Mouse (Mus musculus): ENCODE measurements at regions not wholly inside any gene's neighbourhood (a gene's known extent, or its start where the extent isn't known, plus 50 kb on each side); places are given as distances from the start of the nearest gene placed in this dataset.

DNA sequence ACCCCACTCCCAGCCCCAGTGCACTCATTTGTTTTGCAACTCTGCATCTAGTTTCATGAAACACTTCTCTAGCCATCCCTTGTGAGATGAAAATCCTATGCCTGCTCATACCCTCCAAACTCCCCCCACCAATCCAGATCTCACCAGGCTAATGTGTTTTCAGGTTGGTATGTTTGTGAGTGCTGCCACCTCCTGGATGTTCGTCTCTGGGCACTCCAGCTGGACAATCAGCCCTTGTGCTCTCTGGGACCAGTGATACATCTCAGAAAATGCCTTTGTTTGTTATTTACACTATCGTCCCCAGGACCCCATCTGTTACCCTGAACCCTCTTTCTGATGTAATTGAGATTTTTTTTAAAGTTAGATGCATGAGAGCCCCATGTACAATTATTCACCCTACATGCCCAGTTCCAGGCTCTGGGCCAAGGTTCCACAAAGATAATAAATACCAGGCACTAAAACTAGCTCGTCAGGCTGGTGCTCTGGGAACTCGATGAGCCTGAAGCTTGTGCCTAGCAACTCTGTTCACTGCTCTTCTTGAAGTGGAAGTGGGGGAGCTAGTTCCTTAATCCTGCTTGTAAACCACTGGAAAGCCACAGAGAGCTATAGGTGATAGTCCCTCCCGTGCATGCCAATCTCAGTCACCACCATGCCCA lies 304.2 kb downstream of the Gm9195 start:
- ATAC-seq (ENCODE audit: low FRiP score, low TSS enrichment): peak; percentile 68; the same call in 1 of the 2 replicates
- Histone ChIP-seq H3K36me3 (ENCODE audit: control insufficient read depth, insufficient read depth, low read length) (no peaks in the 10 kb centered on the region), H3K9me3 (ENCODE audit: control insufficient read depth, low read length) (no peaks in the 10 kb centered on the region), H3K27ac (replicated peaks; ENCODE audit: low read depth, low read length) (no peak overlapping the region), H3K4me2 (ENCODE audit: low read length) (no peak overlapping the region), H3K27me3 (ENCODE audit: control insufficient read depth, insufficient read depth, low read length) (no peaks in the 10 kb centered on the region), H3K4me3 (replicated peaks; ENCODE audit: low read depth, low read length) (no peak overlapping the region), H3K9ac (replicated peaks; ENCODE audit: low read length) (no peak overlapping the region), H3K4me1 (ENCODE audit: control insufficient read depth, insufficient read depth, low read length) (no peaks in the 10 kb centered on the region)
- DNase-seq: peak; percentile 79
- 47% methylated on average over 5 of the region's 5 CpGs for WGBS

DNA sequence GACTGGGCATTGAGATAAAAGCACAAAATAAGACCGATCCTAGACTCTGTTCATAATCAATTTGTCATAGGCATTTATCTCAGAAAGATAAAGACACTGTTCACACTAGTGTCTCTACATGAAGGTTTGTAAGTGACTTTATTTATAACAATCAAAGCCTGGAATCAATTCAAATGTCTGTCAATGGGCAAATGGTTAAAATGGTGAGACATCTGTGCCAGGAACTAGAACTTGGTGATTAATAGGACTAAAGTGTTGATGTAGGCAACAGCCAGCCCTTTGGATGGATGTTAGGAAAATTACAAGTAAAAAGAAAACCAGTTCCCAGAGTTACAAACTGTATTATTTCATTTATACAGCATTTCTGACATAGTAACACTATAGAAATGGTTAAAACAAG lies 315.9 kb downstream of the Gm9195 start:
- no peaks in the 10 kb centered on the region for H3K9me3 ChIP-seq (ENCODE audit: control insufficient read depth, low read length)
- H3K27me3 ChIP-seq (ENCODE audit: control insufficient read depth, insufficient read depth, low read length): no peaks in the 10 kb centered on the region
- no peak overlapping the region for H3K4me2 ChIP-seq (ENCODE audit: low read length)
- H3K36me3 ChIP-seq (ENCODE audit: control insufficient read depth, insufficient read depth, low read length): no peaks in the 10 kb centered on the region
- ATAC-seq (ENCODE audit: low FRiP score, low TSS enrichment): no peak
- no peaks in the 10 kb centered on the region for H3K4me1 ChIP-seq (ENCODE audit: control insufficient read depth, insufficient read depth, low read length)
- DNase-seq: no peak
- H3K27ac ChIP-seq (replicated peaks; ENCODE audit: low read depth, low read length): no peak overlapping the region
- WGBS: 66% methylated on average over 1 of the region's 1 CpGs
- no peak overlapping the region for H3K9ac ChIP-seq (replicated peaks; ENCODE audit: low read length)
- H3K4me3 ChIP-seq (replicated peaks; ENCODE audit: low read depth, low read length): no peak overlapping the region

DNA sequence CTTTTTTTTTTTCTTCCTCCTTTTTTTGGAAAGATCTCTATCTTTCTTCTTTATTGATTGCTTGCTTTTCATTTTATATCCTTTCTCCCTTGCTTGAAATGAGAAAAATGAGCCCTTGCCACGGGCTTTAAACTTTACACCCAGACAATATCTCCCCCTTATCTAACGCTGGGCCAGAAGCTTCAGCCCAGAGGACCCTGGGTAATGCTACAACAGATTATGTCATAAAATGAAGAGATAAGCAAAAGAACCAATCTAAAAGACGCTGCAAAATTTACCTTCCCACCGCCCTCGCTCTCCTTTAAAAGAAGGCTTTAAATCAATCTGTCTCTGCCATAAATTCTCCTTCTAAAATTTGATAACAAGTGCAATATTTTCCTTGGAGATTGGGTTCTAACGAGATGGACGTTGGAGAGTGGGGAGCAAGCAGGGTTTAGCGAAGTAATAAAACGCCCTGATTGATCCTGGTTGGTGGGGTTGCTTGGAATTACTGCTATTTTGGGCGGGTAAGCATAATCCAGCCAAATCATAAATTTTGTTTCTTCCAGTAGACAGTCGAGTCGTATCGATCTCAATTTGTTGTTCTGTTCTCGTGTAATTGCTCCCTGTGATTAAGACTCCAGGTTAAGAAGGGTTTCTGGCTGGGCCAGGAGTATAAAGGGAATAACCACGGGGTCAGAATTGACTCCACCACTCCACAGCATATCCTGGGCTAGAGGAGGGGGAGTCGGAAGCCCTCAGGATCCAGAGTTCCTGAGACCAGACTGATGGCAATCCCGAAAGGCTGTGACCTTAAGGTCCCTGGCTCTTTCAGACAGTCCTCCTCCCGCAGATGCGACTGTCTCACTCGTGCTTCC lies 318.9 kb downstream of the Gm9195 start:
- ATAC-seq (ENCODE audit: low FRiP score, low TSS enrichment): no peak
- H3K36me3 ChIP-seq (ENCODE audit: control insufficient read depth, insufficient read depth, low read length): no peaks in the 10 kb centered on the region
- no peak overlapping the region for H3K9ac ChIP-seq (replicated peaks; ENCODE audit: low read length)
- H3K4me3 ChIP-seq (replicated peaks; ENCODE audit: low read depth, low read length): no peak overlapping the region
- no peaks in the 10 kb centered on the region for H3K9me3 ChIP-seq (ENCODE audit: control insufficient read depth, low read length)
- H3K27me3 ChIP-seq (ENCODE audit: control insufficient read depth, insufficient read depth, low read length): no peaks in the 10 kb centered on the region
- WGBS: 84% methylated on average over 20 of the region's 20 CpGs
- H3K4me2 ChIP-seq (ENCODE audit: low read length): no peak overlapping the region
- H3K4me1 ChIP-seq (ENCODE audit: control insufficient read depth, insufficient read depth, low read length): no peaks in the 10 kb centered on the region
- H3K27ac ChIP-seq (replicated peaks; ENCODE audit: low read depth, low read length): no peak overlapping the region
- DNase-seq: no peak

DNA sequence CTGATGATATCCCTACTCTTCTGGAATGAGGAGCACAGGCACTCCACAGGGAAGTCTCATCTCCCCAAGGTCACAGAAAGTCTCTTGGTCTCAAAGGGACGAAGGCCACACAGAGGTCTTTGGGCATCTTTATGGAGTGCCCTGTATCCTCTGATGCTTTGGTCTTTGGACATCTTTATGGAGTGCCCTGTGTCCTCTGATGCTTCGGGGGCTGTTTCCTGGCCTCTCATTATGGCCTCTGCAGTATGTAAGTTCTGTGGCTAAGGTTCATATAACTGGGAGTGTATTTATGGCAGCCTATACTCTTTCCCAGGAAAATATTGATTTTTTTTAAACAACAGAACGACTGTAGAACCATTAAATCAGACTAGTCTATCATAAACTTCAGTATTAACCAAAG lies 319.9 kb downstream of the Gm9195 start:
- DNase-seq (no peak), ATAC-seq (ENCODE audit: low FRiP score, low TSS enrichment) (no peak)
- H3K4me1 ChIP-seq (ENCODE audit: control insufficient read depth, insufficient read depth, low read length): no peaks in the 10 kb centered on the region
- no peaks in the 10 kb centered on the region for H3K36me3 ChIP-seq (ENCODE audit: control insufficient read depth, insufficient read depth, low read length)
- 75% methylated on average over 3 of the region's 3 CpGs for WGBS
- H3K4me3 ChIP-seq (replicated peaks; ENCODE audit: low read depth, low read length): no peak overlapping the region
- no peak overlapping the region for H3K9ac ChIP-seq (replicated peaks; ENCODE audit: low read length)
- H3K27ac ChIP-seq (replicated peaks; ENCODE audit: low read depth, low read length): no peak overlapping the region
- no peaks in the 10 kb centered on the region for H3K27me3 ChIP-seq (ENCODE audit: control insufficient read depth, insufficient read depth, low read length)
- H3K4me2 ChIP-seq (ENCODE audit: low read length): no peak overlapping the region
- H3K9me3 ChIP-seq (ENCODE audit: control insufficient read depth, low read length): no peaks in the 10 kb centered on the region

DNA sequence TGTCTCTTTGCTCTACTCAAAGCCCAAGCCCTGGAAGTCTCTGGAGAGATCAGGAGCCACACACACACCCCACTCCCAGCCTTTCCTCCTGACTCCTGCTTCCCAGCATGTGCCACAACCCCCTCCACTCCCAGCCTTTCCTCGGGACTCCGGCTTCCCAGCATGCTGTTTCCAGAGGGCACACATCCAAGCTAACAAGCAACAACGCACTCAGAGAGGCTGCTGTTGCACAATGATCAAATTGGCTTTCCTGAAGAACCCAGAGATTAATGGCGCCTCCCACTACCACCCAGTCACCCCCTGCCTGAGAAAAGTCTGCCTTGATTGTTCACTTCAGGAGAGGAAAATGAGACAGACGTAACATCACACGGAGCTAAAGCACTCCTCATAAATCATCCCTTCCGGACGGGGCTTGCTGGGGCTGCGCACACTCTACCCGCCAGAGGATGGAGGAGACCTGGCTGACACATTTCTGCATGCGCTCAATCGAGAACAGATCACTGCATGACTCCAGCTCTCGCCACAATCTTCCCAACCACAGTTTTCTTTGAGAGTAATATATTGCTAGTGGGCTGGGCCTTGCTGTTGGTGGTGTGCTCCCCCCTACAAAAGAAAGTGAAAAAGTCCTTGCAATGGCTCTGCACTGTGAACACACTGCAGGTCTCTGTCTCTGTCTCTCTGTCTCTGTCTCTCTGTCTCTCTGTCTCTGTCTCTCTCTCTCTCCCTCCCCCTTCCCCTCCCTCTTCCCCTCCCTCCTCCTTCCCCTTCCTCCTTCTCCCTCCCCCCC lies 332.9 kb downstream of the Gm9195 start:
- H3K9ac ChIP-seq (replicated peaks; ENCODE audit: low read length): no peak overlapping the region
- WGBS: 53% methylated on average over 13 of the region's 13 CpGs
- ATAC-seq (ENCODE audit: low FRiP score, low TSS enrichment): no peak
- peak; percentile 24 for DNase-seq
- no peaks in the 10 kb centered on the region for H3K36me3 ChIP-seq (ENCODE audit: control insufficient read depth, insufficient read depth, low read length)
- no peak overlapping the region for H3K27ac ChIP-seq (replicated peaks; ENCODE audit: low read depth, low read length)
- no peaks in the 10 kb centered on the region for H3K9me3 ChIP-seq (ENCODE audit: control insufficient read depth, low read length)
- no peaks in the 10 kb centered on the region; the same call in 1 of the 2 replicates for H3K4me1 ChIP-seq (ENCODE audit: control insufficient read depth, insufficient read depth, low read length)
- H3K27me3 ChIP-seq (ENCODE audit: control insufficient read depth, insufficient read depth, low read length): no peaks in the 10 kb centered on the region
- no peak overlapping the region for H3K4me3 ChIP-seq (replicated peaks; ENCODE audit: low read depth, low read length)
- H3K4me2 ChIP-seq (ENCODE audit: low read length): peak overlapping the region; percentile 8; the same call in 1 of the 2 replicates

DNA sequence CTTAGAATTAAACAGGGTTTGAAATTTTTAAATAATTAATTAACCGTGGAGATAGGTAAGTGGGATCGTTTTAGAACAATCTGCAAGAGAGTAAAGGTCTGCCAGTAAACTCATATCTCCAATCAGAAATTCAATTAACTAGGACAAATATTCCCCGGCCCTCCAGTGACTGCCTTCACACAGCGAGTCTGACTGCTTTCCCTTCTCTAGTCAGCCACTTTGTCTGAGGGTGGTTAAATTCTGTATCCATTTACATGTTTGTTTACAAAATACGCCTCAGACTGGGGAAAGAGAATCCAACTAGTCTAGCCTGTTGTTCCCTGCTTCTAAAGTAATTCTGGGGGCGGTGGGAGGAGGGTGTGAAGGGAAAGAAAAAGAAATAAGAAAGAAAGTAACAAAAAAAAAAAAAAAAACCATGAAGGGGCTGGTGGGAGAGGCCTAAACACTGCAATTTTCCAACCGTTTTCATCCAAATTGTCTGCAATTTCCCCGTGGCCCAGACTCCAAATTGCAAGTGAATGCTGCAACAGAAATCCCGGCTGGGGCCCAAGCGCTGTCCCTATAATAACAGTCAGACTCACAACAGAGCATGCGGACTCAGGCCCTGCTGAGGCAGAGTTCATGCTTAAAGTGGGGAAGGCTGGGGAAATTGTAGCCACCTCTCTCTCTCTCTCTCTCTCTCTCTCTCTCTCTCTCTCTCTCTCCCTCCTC lies 336.3 kb downstream of the Gm9195 start:
- WGBS: 43% methylated on average over 11 of the region's 11 CpGs
- Histone ChIP-seq H3K36me3 (ENCODE audit: control insufficient read depth, insufficient read depth, low read length) (no peaks in the 10 kb centered on the region), H3K9me3 (ENCODE audit: control insufficient read depth, low read length) (no peaks in the 10 kb centered on the region), H3K27me3 (ENCODE audit: control insufficient read depth, insufficient read depth, low read length) (no peaks in the 10 kb centered on the region), H3K4me2 (ENCODE audit: low read length) (no peak overlapping the region), H3K9ac (replicated peaks; ENCODE audit: low read length) (no peak overlapping the region), H3K4me3 (replicated peaks; ENCODE audit: low read depth, low read length) (no peak overlapping the region), H3K4me1 (ENCODE audit: control insufficient read depth, insufficient read depth, low read length) (no peaks in the 10 kb centered on the region; the same call in 1 of the 2 replicates), H3K27ac (replicated peaks; ENCODE audit: low read depth, low read length) (no peak overlapping the region)
- DNase-seq (peak; percentile 36), ATAC-seq (ENCODE audit: low FRiP score, low TSS enrichment) (no peak)

DNA sequence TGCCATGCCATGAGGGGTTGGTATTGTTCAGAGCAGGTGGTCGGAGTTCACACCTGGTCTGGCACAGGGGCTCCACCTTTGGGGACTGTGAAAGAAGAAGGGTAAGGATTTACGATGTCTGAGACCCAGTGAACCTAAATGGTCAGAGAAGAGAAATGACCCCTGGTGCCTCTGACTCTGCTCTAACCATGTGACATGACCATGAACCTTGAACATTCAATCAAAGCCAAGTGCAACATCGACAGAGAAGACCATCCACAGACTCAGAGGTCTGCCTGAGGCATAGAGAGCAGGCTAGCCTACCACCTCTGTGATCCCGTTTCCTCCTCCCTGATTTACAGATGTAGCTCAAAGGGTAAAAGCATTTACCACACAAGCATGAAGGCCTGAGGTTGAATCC lies 340.0 kb downstream of the Gm9195 start:
- no peak for ATAC-seq (ENCODE audit: low FRiP score, low TSS enrichment)
- no peak overlapping the region for H3K9ac ChIP-seq (replicated peaks; ENCODE audit: low read length)
- no peak overlapping the region for H3K27ac ChIP-seq (replicated peaks; ENCODE audit: low read depth, low read length)
- WGBS: 84% methylated on average over 4 of the region's 4 CpGs
- H3K9me3 ChIP-seq (ENCODE audit: control insufficient read depth, low read length): no peaks in the 10 kb centered on the region
- DNase-seq: no peak
- H3K4me3 ChIP-seq (replicated peaks; ENCODE audit: low read depth, low read length): no peak overlapping the region
- H3K4me2 ChIP-seq (ENCODE audit: low read length): no peak overlapping the region
- H3K36me3 ChIP-seq (ENCODE audit: control insufficient read depth, insufficient read depth, low read length): no peaks in the 10 kb centered on the region
- no peaks in the 10 kb centered on the region for H3K27me3 ChIP-seq (ENCODE audit: control insufficient read depth, insufficient read depth, low read length)
- H3K4me1 ChIP-seq (ENCODE audit: control insufficient read depth, insufficient read depth, low read length): peaks cover 4% of the 10 kb centered on the region; the same call in 1 of the 2 replicates

DNA sequence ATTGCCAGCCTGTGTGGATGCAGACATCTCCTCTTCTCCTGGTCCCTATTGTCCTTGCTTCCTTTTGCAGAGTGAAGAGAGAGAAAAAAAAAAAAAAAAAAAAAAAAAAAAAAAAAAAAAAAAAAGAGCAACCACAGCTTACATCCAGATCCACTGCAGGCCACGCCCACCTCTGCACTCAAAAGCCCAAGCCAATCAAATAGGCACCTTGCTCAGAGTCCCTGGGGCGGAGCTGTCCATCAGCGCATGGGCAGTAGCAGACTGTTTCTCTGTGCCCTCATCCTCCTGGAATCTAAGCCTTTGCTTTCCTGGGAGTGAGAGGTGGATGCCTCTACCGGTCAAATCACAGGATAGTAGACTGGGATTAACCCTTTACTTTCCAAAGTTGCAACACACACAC lies 342.2 kb downstream of the Gm9195 start:
- Histone ChIP-seq H3K4me1 (ENCODE audit: control insufficient read depth, insufficient read depth, low read length) (peaks cover 4% of the 10 kb centered on the region; the same call in 1 of the 2 replicates), H3K4me3 (replicated peaks; ENCODE audit: low read depth, low read length) (no peak overlapping the region), H3K4me2 (ENCODE audit: low read length) (no peak overlapping the region), H3K27ac (replicated peaks; ENCODE audit: low read depth, low read length) (no peak overlapping the region), H3K36me3 (ENCODE audit: control insufficient read depth, insufficient read depth, low read length) (no peaks in the 10 kb centered on the region), H3K9me3 (ENCODE audit: control insufficient read depth, low read length) (no peaks in the 10 kb centered on the region), H3K9ac (replicated peaks; ENCODE audit: low read length) (no peak overlapping the region), H3K27me3 (ENCODE audit: control insufficient read depth, insufficient read depth, low read length) (no peaks in the 10 kb centered on the region)
- DNase-seq: peak; percentile 73
- 35% methylated on average over 4 of the region's 4 CpGs for WGBS
- ATAC-seq (ENCODE audit: low FRiP score, low TSS enrichment): peak; percentile 68

All from midbrain, embryonic 14.5 days (tissue).